Mouse (Mus musculus): ENCODE results near the gene Fam149b. TPM values are rescaled to one million over a fixed set of nuclear protein-coding genes. Genes with fewer than 3 reads are reported as not detected.
"Not testable (repeated sequence)": the region's sequence is repeated elsewhere in the genome, so short reads cannot be mapped to it uniquely, and the experiment has no call there.

Gene Fam149b
- 47.8 and 61.4 TPM in 2 replicates for total RNA-seq (2014; rRNA removed)
- polyA plus RNA-seq (2015; fragmentation: Nextera tagmentation; extraction: Ambion mirVana) = 18.8 and 26.6 TPM in 2 replicates

- Histone ChIP-seq H3K4me1 (ENCODE audit: insufficient read depth) (peaks cover 16% of the 10 kb centered on the region), H3K36me3 (ENCODE audit: insufficient read depth) (peaks cover 13% of the 10 kb centered on the region), H3K4me2 (ENCODE audit: low read depth) (peak within 1 kb of the TSS; percentile 74), H3K4me3 (ENCODE audit: low read depth, low read length) (peak within 1 kb of the TSS; percentile 95), H3K9me3 (ENCODE audit: low read length) (no peaks in the 10 kb centered on the region), H3K27me3 (ENCODE audit: insufficient read depth, low read length) (no peaks in the 10 kb centered on the region), H3K27ac (ENCODE audit: low read depth, low read length) (peak within 1 kb of the TSS; percentile 90), H3K9ac (peak within 1 kb of the TSS; percentile 99)
- under 1% methylated on average over 42 of the region's 42 CpGs for WGBS
- peak; percentile 50 for TF ChIP-seq CTCF (IDR thresholded peaks at IDR 0.05; ENCODE audit: low read depth)
- ATAC-seq (peak; percentile 99), DNase-seq (peak; percentile 98)
These were observed at the start of gene Fam149b, which contains the start of gene Ecd for GRCm38 (mm10) chr14:20347991-20348541. TSS of gene Fam149b (plus strand) at chr14:20348162. TSS of gene Ecd (minus strand) at chr14:20348121.

- TF ChIP-seq CTCF (IDR thresholded peaks at IDR 0.05; ENCODE audit: low read depth) = 0 out of 2 replicates have a peak, but pooled peaks have one; percentile 16
- H3K27ac ChIP-seq (ENCODE audit: low read depth, low read length); H3K4me2 ChIP-seq (ENCODE audit: low read depth); H3K4me3 ChIP-seq (ENCODE audit: low read depth, low read length); H3K9ac ChIP-seq; ATAC-seq; H3K4me1 ChIP-seq (ENCODE audit: insufficient read depth); DNase-seq; H3K9me3 ChIP-seq (ENCODE audit: low read length); H3K27me3 ChIP-seq (ENCODE audit: insufficient read depth, low read length): not testable (repeated sequence)
- 62% methylated on average over 2 of the region's 2 CpGs for whole genome bisulfite sequencing
- peaks cover 31% of the 10 kb centered on the region for H3K36me3 ChIP-seq (ENCODE audit: insufficient read depth)
These were observed 42.9 kb upstream of the Fam149b start for GRCm38 (mm10) chr14:20305085-20305484.

GRCm38 (mm10) chr14:20315137-20315536 lies 32.8 kb upstream of the Fam149b start:
- H3K27me3 ChIP-seq (ENCODE audit: insufficient read depth, low read length) = no peaks in the 10 kb centered on the region
- H3K36me3 ChIP-seq (ENCODE audit: insufficient read depth) = peaks cover 30% of the 10 kb centered on the region
- no peak overlapping the region for H3K9ac ChIP-seq
- no peaks in the 10 kb centered on the region for H3K4me1 ChIP-seq (ENCODE audit: insufficient read depth)
- WGBS = 96% methylated on average over 1 of the region's 1 CpGs
- ATAC-seq (no peak), DNase-seq (no peak)
- TF ChIP-seq CTCF (IDR thresholded peaks at IDR 0.05; ENCODE audit: low read depth) = no peak
- H3K9me3 ChIP-seq (ENCODE audit: low read length) = no peaks in the 10 kb centered on the region
- H3K4me2 ChIP-seq (ENCODE audit: low read depth) = no peak overlapping the region
- no peak overlapping the region for H3K4me3 ChIP-seq (ENCODE audit: low read depth, low read length)
- H3K27ac ChIP-seq (ENCODE audit: low read depth, low read length) = no peak overlapping the region

GRCm38 (mm10) chr14:20319420-20319819 lies 28.5 kb upstream of the Fam149b start:
- no peaks in the 10 kb centered on the region for H3K9me3 ChIP-seq (ENCODE audit: low read length)
- H3K9ac ChIP-seq = no peak overlapping the region
- TF ChIP-seq CTCF (IDR thresholded peaks at IDR 0.05; ENCODE audit: low read depth) = peak; percentile 67
- H3K27me3 ChIP-seq (ENCODE audit: insufficient read depth, low read length) = no peaks in the 10 kb centered on the region
- ATAC-seq = no peak
- H3K27ac ChIP-seq (ENCODE audit: low read depth, low read length) = no peak overlapping the region
- 70% methylated on average over 3 of the region's 3 CpGs for WGBS
- peak; percentile 31 for DNase-seq
- H3K4me1 ChIP-seq (ENCODE audit: insufficient read depth) = no peaks in the 10 kb centered on the region
- H3K36me3 ChIP-seq (ENCODE audit: insufficient read depth) = peaks cover 36% of the 10 kb centered on the region
- no peak overlapping the region for H3K4me2 ChIP-seq (ENCODE audit: low read depth)
- no peak overlapping the region for H3K4me3 ChIP-seq (ENCODE audit: low read depth, low read length)

- Histone ChIP-seq H3K9me3 (ENCODE audit: low read length) (no peaks in the 10 kb centered on the region), H3K4me1 (ENCODE audit: insufficient read depth) (no peaks in the 10 kb centered on the region), H3K27me3 (ENCODE audit: insufficient read depth, low read length) (no peaks in the 10 kb centered on the region), H3K9ac (no peak overlapping the region), H3K4me2 (ENCODE audit: low read depth) (no peak overlapping the region), H3K36me3 (ENCODE audit: insufficient read depth) (peaks cover 56% of the 10 kb centered on the region), H3K4me3 (ENCODE audit: low read depth, low read length) (no peak overlapping the region), H3K27ac (ENCODE audit: low read depth, low read length) (no peak overlapping the region)
- WGBS = 96% methylated on average over 9 of the region's 9 CpGs
- TF ChIP-seq CTCF (IDR thresholded peaks at IDR 0.05; ENCODE audit: low read depth) = no peak
- DNase-seq (no peak), ATAC-seq (no peak)
These were observed 23.8 kb upstream of the Fam149b start for GRCm38 (mm10) chr14:20324196-20324595.

- Histone ChIP-seq H3K9me3 (ENCODE audit: low read length) (no peaks in the 10 kb centered on the region), H3K4me3 (ENCODE audit: low read depth, low read length) (no peak overlapping the region), H3K36me3 (ENCODE audit: insufficient read depth) (peaks cover 69% of the 10 kb centered on the region), H3K27me3 (ENCODE audit: insufficient read depth, low read length) (no peaks in the 10 kb centered on the region), H3K4me2 (ENCODE audit: low read depth) (no peak overlapping the region), H3K4me1 (ENCODE audit: insufficient read depth) (no peaks in the 10 kb centered on the region), H3K27ac (ENCODE audit: low read depth, low read length) (no peak overlapping the region), H3K9ac (no peak overlapping the region)
- ATAC-seq = no peak
- TF ChIP-seq CTCF (IDR thresholded peaks at IDR 0.05; ENCODE audit: low read depth) = 0 out of 2 replicates have a peak, but pooled peaks have one; percentile 32
- DNase-seq = no peak
- WGBS = 72% methylated on average over 9 of the region's 9 CpGs
These were observed 19.5 kb upstream of the Fam149b start for GRCm38 (mm10) chr14:20328474-20328873.

- Histone ChIP-seq H3K4me3 (ENCODE audit: low read depth, low read length) (no peak overlapping the region), H3K9me3 (ENCODE audit: low read length) (no peaks in the 10 kb centered on the region), H3K27ac (ENCODE audit: low read depth, low read length) (no peak overlapping the region), H3K27me3 (ENCODE audit: insufficient read depth, low read length) (no peaks in the 10 kb centered on the region), H3K36me3 (ENCODE audit: insufficient read depth) (peaks cover 76% of the 10 kb centered on the region), H3K4me2 (ENCODE audit: low read depth) (no peak overlapping the region), H3K4me1 (ENCODE audit: insufficient read depth) (no peaks in the 10 kb centered on the region), H3K9ac (no peak overlapping the region)
- ATAC-seq (no peak), DNase-seq (no peak)
- TF ChIP-seq CTCF (IDR thresholded peaks at IDR 0.05; ENCODE audit: low read depth) = no peak
- 98% methylated on average over 4 of the region's 4 CpGs for WGBS
These were observed 16.6 kb upstream of the Fam149b start for GRCm38 (mm10) chr14:20331316-20331715.
